Mouse (Mus musculus) spleen, adult 2 months (tissue): ENCODE measurements around the gene Naxd.

ENCODE experiments used
- CTCF ChIP-seq: fragments of 200-500 bp; IDR thresholded peaks from 2 replicates; pipeline ENCODE4 v1.5.1; 2011; ENCODE audit warnings: mild to moderate bottlenecking, inconsistent platforms; ENCODE audit not compliant: insufficient read depth, insufficient read length, insufficient replicate concordance; ENCODE audit errors: extremely low read depth
- POLR2A ChIP-seq: fragments of 200-500 bp; IDR thresholded peaks from 2 replicates; pipeline ENCODE4 v1.6.1; 2011; ENCODE audit warnings: low read depth, low read length, inconsistent platforms

- TF ChIP-seq POLR2A, result no peak
- TF ChIP-seq CTCF, result no peak
These were observed 62.2 kb downstream of the Naxd start for GRCm38 (mm10) chr8:11559511-11559910.
